Mouse (Mus musculus) lung, postnatal 36 days (tissue): ENCODE data around the gene Gm10964.

Experiments
- DNase-seq: peaks from one replicate; pipeline ENCODE4 v3.0.0; 2022; ENCODE audit warnings: mixed read lengths

The Gm10964 gene

DNA sequence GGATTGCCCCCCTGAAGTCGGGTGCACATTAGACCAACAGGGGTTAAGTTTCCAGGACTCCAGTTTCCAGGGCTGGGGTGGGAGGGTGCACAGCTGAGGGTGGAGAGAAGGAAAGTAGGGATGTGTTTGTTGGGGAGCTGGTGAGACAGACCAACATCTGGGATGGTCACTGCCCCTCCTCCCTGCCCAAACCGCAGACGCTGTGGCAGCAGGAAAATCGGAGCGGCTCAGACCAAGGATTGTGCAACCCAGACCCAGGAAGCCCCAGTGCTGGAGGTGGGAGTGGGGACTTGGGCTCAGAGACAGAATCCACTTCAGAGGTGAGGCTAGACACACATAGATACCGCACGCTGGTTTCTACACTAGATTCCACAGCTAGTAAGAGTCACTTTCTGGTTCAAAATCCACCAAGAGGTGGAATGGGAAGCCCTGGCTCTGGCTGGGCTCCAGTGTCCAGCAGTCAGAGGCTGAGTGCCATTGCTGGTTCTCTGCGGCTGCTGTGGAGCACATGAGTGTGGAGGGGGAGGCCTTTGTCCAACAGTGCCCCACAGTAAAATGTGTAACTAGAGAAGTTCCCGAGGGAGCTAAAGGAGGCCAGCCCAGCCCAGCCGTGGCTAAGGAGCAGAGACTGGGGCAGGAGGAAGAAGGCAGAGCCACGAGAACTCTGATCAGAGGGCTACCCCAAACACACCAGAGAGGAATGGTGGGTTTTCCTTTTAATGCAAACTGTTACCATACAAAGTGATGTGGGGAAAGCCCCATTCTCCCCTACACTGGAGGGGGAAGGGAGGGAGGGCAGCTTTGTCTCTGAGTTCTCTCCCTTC is 4.3 kb upstream of the Gm10964 start:
- peak; percentile 59 for DNase-seq

DNA sequence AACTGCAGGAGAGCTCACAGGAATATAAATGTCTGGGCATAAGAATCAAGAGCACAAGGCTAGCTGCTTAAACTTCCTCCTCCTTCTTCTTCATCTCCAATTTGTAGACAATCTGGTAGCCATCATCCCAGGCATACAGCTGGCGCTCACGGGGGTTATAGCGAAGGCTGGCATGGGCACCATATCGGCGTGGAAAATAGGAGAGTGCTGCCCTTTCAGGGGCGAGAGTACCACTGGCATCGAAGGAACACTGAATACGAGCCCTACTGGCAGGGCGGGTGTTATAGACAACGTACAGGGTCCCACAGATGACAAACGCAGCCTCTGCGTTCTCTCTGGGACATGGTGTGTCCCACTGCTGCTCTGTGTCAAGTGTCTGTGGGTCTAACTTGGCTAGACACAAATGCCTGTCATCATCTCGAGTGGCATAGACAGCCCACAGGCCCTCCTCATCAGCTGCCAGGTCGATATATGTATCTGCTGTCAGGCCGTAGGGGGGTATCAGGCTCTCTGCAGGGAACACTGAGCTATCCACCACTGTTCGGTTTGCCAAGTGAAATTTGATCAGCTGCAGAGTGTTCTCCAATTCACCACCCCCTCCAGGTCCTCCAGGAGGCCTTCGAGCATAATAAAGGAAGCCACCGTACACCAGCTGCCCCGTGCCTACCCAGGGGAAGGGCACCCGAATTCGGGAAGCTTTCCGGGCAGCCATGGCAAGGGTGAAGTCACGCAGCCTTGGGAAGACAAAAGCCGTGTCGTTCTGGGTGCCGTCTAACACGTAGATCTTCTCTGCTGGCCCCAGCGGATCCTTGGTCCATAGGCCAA is 3.2 kb upstream of the Gm10964 start:
- no peak for DNase-seq

DNA sequence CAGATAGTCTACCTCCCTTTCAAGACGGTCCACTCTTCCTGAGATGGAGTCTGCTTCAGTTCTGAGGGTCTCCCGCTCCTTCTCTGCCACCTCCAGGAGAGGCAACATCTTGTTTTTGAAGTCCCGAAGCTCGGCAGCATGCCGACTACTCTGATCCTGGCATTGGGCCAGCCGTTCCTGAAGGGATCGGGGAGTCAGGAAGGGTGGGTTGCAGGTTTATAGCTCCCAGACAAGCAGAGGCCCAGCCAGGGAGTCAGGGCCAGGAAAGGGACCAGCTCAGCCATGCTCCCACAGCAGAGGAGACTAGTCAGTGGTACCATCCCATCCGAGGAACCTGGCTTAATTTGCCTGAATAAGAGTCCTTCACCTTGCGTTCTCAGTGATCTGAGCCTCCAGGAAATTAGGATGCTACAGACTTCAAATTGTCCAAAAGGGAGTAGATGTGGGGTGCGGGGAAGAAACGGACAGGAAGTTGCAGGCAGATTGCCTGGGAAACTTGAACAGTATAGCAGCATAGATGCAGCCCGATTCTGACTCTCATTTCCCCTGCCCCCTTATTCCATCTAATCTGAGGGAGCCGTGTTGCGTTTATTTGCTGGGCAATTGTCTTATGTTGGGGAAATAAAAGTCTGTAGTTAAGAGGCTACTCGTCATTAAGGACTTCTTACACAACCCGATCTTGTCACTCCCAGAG is 2.0 kb upstream of the Gm10964 start:
- DNase-seq, result peak; percentile 51

DNA sequence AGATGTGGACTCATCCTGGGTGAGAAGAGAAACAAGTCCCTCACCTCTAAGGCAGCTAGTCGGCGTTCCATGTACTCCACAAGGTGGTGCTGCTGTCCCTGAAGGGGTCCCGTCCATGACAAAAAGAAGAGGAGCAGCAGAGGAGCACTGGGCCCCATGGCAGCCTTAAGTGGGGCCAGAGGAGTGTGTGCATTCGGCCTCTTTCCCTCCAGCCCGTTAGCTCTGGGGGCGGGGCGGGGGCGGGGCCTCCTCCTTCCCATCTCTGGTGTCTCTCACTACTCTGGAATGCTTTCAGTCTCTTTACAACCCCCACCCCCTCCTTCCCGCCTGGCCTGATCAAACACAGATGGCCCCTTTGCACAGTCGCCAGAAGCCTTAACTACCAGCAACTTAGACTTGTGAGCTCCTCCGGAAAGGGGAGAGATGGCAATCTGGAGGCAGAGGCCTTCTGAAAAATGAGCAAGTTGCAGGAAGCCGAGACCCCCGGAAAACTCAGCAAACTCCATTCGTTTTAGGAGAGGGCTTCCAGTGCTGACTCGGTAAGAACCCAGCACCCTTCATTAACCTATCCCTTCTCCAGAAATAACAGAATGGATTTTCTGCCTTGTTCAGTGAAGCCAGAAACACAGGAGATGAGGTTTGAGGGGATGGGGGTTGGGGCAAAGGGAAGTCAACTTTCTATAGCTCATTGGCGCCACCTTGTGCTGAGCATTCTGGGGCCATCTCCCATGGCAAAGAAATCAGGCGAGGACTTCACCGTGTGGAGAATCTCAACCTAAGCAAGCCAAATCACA is 1.2 kb upstream of the Gm10964 start, which contains the start of gene Olfml3:
Gene Olfml3 (minus strand): TSS at position 224 of the 794 bp plus-strand sequence.
- peak; percentile 96 for DNase-seq

DNA sequence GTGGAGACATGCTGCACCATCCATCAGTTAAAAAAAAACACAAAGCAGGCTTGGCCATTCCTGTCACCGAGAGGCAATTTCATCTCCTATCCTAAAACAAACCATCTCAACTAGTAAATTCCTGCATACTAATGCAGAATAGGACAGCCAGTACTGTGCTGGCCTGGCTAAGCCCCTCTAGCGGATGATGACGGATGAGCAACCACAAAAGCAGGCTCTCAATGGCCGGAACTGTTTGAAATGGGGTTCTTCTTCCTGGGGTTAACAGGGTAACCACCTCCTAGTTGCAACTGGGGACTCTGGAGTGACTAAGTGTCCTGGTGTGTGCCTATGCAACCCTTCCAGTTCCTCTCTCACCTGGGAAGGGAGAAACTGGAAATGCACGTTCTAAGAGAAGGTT is 1.2 kb downstream of the Gm10964 start:
- no peak for DNase-seq

DNA sequence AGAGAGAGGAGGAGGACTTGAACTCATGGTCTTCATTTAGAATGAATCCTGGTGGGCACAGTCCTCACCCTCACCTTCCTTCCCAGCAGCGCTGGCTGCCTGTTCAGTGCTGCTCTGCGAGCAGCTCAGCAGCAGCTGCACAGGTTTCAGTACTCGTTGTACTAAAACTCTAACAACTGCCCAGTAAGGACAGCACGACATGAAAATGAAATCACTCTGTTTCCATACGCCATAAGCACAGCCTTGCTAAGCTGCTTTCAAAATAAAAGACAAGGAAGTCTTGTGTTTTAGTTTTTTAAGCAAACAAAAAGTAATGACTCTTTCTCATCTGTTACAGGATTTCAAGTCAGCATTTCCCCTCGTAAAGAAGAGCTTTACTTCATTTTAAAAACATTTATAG is 4.0 kb downstream of the Gm10964 start:
- DNase-seq, result no peak

DNA sequence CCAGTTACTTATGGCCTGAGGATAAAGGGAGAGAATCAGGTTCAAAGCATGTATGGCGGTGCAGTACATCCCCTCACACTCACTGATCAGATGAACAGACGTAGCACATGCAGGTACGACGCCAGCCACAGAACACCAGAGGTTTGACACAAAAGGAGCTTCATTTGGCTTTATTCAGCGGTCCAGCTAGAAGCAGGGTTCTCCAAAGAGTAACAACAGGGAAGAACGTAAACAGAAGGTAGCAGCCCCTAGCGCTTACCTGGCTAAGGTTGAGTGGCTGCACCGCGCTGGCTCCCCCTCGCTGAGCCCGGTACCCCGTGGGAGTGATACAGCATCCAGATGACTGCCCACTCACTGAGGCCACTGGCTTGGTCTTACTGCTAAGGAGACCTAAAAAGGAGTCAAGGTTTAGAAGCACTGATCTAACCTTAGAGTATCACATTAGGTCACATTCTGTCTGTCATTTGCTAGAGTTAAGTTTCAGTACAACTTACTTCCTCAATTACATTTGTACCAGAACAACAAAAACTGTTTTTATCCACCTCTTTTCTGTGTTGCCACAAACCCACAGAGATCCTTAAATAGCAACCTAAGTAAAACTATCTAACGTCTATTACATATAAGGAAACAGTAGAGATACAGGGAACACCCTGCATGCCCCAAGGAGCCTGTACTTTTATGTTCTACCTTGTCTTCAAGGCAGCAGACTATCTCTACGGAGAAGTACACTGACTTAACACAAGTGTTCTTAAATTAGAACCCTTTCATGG is 6.0 kb downstream of the Gm10964 start:
- DNase-seq, result no peak

DNA sequence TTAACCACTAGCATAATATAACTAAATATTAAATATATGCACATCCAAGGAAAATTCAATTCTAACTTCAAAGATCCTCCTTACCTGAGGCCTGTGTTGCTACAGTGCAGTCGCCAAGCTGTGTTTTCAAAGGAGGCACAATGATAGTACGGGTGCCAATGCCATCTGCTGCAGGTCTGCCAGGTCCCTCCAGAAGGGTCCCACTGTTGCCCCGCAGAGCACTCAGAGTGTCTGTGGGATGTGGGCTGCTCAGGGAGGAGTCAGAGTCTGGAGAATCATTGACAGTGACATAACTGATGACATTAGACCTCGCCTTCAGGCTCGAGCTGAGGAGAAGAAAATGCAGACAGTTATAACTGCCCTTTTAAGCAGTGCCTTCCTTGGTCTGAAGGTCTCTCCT is 7.5 kb downstream of the Gm10964 start:
- DNase-seq, result no peak

DNA sequence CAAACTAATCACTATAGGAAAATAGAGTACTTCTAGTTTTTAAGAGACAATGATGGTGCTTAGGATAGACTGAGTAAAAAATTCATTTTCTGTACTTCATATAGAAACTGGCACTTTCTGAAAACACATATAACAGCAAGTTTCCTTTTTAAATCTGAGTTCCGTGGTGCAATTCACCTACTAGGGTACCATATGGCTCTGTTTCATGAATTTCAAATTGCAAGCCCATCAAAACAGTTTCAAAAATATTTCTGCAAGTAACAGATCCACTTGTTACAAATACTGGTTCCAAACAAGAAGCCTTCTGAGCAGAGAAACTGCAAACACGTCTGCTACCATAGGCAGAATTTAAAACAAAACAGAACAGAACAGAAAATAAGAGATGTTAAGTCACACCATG is 12.4 kb downstream of the Gm10964 start:
- no peak for DNase-seq

DNA sequence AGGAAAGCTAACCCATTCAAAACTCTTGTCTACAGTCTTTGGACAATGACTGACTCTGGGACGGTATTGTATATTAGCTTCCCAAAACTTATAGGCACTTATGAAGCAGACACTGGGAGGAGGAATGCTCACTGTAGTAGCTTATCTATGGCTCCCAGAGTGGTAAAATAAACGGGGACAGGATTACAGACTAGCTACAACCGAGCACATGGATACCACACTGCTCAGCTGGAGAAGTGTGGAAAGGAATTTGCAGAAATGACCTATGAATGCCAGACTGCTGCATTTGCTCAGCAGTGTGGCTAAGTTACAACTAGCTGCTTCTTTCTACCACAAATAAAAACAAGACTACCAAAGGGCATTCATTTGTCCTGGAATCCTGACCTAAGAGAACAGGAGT is 16.2 kb downstream of the Gm10964 start:
- DNase-seq, result no peak

DNA sequence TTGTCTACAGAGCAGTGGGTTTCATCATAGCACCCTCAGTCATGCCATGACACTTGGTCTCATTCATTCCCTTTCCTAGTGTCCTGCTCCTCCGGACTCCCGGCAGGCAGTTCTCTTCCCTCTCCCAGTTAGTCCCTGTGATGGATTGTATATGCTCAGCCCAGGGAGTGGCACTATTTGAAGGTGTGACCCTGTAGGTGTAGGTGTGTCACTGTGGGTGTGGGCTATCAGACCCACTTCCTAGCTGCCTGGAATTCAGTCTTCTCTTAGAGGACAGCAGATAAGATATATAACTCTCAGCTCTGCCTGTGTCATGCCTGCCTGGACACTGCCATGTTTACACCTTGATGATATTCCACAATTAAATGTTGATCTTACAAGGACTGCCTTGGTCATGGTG is 17.8 kb downstream of the Gm10964 start:
- no peak for DNase-seq

DNA sequence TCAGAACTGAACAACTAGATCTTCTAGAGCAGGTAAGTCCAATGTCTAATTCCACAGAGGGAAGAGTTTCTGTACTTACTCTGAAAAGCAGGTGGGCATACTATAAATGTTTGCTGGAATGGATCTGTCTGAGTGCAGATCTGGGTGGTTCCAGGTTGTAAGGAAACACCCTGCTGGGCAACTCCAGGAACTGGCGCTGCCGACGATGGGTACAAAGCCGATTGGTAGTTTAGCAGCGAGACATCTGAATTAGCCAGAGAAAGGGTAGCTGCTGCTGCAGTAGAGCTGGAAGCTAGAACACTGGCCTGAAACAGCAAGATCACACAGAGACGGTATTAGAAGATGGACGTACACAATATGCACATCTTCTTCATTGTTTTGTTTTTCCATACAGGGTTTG is 19.3 kb downstream of the Gm10964 start:
- DNase-seq, result no peak

DNA sequence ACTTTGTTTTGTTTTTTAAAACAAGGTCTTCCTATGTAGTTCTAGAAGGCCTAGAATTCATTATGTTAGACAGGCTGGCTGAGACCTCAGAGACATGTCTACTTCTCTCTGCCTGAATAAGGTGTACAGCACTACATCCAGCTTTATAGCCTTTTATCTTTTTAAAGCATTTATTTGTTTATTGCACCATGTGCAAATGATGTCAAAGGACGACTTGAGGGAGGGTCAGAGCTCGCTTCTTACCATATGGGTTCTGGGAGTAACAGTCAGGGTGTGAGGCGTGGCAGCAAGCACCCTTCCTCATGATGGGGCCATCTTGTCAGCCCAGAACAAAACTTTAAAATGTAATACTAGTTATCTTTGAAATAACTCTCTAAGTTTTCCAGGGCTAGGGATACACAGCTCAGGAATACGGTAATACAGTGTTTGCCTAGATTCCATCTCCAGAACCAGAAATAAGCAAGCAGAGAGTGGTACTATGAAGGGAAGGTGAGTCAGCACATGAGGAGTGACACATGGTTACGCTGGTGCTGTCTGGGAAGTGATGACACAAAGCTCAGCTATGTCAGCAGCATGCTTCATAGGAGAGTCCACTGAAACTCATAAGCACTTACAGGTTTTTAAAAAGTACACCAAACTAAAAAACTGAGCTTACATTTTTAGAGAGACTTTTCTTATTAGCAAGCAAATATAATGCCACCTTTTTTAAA is 20.2 kb downstream of the Gm10964 start:
- no peak for DNase-seq

DNA sequence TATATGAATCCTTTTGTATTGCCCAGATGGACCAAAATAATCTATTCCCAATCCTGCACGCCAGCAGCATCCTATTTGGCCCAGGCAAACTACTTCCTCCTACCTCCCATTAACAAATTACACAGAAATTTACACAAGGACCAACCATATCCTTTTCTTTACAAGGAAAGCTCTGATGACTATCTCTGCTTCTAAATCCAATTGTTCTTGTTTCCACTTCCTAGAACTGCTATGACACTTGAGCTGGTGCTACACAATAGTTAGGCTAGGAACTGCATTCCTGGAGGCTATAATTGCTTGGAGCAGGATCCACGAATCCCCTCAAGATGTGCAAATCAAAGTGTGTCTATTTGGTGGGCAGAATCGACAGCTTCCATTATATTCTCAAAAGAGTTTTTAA is 27.6 kb downstream of the Gm10964 start:
- no peak for DNase-seq

DNA sequence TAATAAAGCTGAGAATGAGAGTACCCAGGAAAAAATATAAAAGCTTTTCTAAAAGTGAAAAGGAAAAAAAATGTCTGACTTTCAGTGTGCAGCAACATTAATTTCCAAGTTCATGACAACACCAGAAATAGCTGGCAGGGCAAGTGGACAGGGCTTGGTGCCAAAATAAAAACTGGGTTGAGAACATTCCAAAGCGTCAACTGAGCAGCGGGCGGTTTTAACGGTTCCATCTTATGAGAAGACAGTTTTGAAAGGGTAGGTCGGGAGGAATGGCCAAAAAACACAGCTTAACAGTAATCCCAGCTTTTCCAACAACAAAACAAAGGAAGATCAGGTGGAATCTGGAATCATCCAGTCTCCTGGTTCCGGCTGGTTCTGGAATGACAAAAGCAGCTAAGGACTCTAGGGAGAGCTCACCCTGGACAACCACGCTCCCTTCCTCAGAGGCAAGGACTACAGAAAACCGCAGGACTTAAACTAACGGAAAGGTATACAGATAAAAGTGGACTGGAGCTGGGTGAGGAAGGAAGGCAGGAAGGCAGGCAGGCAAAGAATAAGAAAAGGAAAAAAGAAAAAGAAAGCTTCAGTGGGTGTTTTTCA is 32.5 kb downstream of the Gm10964 start:
- DNase-seq, result peak; percentile 91

DNA sequence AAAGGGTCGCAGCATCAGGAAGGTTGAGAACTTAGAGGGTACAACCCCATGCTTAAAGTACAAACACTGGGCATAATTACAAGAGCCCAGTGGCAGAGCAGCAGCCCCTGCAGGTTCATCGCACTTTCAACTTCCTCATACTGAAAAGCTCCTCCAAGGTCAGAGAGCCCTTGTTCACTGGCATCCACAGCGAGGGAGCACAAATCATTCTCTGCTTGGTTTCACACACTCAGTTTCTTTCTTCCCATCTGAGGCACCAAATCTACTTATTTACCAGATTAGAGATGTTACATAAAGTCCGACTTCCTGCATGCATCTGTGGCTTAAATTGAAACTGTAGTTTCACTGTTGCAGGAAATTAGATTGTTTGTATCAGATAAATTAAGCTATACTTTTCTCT is 33.7 kb downstream of the Gm10964 start:
- peak; percentile 38 for DNase-seq

DNA sequence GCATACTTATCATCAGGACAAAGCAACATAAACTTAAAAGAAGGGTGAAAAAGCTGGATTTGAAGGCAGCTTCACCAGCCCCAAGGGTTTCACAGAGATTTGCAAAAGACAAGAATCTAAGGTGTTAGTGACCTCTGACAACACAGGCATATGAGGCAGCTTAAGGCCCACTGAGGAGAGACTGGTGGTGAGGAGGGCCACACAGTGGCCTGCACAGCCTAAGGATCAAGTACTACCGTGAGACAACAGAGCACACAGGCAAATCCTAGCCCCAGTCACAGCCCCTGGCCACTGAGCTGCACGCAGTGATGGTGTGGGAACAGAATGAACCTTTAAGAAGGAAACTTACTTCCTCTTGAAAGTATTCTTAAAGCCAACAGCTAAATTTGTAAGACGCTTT is 34.3 kb downstream of the Gm10964 start:
- no peak for DNase-seq

DNA sequence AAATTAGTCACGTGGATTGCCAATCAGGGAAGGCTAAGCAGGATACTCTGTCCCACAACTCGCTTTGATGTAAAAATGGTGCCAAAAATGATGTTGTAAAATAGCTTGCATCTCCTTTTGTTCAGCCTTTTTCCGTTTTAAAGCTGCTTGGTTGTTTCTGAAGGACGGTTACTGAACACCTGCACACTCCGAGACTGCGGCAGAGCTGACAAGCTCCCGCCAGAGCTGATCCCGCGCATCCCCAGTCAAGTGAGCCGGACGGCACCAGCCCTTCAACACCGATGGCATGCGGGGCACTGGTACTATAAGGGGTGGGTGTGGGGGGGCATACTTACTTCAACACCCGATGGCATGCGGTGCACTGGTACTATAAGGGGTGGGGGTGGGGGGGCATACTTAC is 34.8 kb downstream of the Gm10964 start:
- no peak for DNase-seq

DNA sequence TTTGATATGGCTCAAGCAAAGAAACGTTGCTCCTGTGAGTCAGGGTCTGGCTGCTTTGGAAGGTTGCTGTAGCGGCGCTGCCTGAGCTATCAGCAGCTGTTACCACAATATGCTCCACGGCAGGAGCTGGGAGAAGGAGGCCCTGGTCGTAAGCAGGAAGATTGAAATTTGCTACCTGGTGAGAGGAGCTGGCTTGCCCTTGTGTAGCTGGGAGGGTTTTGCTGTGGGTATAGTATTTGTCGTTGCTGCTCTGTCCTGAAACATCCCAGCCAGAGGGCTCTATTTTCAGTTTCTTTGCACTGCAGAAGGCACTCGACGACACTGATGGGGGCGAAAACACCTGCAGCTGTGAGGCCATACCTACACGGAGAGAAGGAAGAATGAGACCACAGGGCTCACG is 38.8 kb downstream of the Gm10964 start:
- no peak for DNase-seq

DNA sequence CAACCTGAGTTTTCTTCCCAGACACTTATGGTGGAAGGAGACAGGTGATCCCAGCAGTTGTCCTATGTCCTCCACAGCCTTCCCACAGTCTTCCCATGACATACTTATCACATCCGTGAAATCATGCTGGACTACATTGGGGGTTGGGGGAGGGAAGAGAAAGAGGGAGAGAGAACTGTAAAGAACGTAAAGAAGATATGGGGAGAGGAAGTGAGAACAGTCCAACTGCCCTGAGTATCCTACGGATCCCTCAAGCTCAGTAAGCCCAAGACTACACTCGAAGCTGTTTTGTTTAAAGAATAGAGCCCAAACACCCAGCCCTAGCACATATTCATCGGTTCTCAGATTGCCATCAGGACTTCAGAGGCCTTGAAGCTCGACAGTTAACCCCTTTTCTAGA is 39.5 kb downstream of the Gm10964 start:
- DNase-seq, result no peak

DNA sequence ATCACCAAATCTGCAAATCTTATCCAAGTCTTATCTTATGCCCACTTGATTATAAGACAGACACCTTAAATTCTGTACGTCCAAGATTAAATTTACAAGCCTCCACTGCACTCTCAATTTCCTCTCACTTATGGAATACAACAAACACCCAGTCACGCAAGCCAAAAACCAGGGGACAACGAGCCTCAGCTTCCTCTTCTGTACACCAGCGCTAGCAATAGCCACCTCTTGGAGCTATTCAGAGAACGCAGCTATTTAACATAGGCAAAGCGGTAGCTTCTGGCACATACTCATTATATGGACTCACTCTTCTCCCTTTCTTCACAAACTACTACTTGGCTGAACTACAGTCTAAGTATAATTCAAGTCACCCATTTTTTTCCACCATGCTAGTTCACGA is 40.0 kb downstream of the Gm10964 start:
- peak; percentile 34 for DNase-seq
